Mouse (Mus musculus) frontal cortex, postnatal 25 days (tissue): ENCODE results near the gene Strada.

Experiments
- DNase-seq, 2 experiments: peaks; one replicate each; pipeline ENCODE4 v3.0.0; 2022; ENCODE audit warnings: low spot score in 2 of 2

Strada gene

DNA sequence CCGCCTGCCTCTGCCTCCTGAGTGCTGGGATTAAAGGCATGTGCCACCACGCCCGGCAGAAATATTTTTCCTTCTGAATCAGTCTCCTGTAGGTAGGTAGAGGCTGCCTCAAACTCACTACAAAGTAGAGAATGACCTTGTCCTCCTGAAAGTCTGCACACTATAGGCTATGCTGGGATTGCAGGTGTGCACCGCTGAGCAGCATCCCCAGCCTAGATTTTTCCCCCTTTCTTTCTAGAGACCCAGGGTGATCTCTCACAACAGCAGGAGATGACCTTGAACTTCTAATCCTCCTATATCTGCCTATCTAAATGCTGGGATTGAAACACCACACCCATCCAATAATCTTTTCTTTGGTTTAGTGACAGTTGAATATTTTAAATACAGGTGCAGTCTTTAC is 14.6 kb downstream of the Strada start:
- no peak for DNase-seq

DNA sequence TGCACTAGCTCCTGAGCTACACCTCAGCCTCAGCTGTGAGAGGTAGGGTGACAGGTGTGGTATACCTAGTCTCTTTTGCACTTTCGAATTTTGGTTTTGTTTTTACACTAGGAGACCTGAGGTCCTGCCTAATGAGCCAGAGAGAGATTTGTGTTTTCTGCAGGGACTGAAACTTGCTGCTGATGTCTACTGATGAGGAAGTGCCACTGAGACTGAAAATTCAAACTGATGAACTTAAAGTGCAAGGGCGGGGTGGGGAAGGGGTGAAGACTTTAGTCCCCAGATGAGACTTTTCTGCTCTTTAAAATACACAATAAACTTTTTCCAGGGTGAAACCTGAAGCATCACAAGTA is 21.5 kb downstream of the Strada start:
- DNase-seq, result no peak

DNA sequence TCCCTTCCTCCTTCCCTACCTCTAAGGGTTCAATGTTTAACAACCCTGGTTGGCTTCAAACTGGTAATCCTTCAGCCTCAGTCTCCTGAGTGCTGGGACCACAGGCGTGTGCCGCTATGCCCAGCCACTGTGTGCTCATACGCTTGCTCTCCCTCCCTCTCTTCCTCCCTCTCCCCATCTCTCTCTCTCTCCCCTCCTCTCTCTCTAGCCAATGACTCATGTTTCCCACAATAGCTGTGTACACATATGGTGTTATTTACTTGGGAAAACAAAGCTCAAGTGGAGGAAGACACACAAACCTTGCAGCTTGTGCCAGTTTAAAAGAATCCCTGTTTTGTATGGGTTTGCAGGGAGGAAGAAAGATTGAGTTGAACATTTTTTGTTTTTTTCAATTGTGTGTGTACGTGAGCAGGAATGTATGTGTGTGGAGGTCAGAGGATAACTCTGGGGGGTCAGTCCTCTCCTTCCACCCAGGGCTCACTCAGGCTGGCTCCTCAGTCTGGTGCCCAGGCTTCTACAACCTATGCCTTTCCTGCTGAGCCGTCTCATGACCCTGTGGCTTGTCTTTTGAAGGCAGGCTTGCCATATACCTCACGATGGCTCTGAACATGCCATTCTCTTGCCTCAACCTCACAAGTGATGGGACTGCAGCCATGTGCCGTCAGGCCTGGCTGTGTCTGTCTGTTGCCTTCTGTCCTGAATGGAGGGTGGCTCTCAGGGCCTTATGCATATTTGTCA is 22.1 kb downstream of the Strada start:
- DNase-seq, result no peak

DNA sequence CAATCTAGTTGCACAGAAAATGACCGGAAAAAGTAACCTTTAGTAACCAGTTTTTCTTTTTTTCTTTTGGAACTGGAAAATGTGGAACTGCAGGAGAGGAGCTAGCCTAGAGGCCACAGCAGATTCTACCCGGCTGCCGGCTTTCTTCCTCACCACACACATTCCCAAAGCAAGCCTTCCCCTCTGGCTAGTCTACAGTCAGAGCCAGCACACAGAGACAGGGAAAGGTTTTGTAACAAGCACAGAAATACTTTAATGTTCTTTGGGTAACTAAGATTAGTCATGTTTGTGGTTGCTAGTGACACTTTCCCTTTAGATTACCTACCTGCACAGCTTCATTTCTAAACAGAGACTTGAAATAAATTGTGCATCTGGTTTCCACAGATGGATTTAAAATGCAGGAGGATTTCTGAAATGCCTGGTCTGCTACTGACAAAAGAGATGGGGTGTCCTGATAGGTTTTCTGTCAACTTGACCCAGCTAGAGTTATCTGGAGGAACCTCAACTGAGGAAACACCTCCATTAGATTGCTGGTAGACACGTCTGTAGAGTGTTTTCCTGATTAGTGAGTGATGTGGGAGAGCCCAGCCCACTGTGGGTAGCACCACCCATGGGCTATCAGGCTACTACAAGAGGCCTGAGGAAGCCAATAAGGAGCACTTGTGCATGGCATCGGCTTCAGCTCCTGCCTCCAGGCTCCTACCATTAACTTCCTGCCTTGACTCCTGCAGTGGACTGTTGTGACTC is 23.8 kb downstream of the Strada start:
- no peak for DNase-seq

DNA sequence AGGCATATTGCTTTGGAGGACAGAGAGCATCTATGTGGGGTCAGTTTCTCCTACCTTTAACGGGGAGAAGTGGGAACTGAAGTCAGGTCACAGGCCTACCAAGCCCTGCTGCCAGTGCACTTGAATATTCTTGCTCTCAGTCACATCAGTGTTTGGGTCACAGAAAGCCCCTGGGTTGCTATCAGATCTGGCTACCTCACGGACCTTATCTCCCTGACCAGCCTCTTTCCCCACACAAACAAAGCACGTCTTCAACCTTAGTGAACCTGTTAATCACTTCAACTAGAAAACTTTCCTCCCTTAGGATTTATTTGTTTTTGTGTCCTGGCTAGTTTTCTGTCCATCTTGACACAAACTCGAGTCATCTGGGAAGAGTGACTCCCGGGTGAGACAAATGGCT is 25.6 kb downstream of the Strada start:
- no peak for DNase-seq

DNA sequence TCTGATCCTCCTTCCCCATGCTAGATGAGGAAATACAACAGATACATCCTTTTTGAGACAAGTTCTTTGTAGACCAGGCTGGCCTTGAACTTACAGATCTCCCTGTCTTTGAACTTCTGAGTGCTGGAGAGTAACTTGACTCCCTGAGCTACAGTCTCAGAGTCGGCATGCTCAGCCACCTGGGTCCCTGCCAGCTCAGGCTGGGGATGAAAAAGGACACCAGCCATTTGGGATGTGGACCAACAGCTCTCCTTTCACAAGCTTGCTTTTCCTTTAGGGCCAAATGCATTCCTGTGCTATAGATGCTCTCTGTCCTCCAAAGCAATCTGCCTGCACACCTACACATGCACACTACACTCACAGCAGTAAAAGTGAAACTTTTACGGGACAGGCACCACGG is 26.9 kb downstream of the Strada start:
- no peak for DNase-seq

DNA sequence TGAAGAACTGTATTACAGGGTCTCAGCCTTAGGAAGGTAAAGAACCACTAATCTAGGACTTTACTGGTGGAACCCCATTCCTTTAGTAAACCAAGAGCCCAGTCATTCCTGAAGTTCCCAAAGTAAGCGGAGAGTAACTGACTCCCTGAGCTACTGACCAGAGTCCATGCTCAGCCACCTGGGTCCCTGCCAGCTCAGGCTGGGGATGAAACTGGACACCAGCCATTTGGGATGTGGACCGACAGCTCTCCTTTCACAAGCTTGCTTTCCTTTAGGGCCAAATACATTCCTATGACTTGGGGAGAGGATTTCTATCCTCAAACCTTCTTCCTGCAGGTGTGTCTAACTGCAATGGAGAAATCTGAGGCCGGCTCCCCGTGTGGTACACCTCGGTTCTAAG is 27.6 kb downstream of the Strada start:
- no peak for DNase-seq

DNA sequence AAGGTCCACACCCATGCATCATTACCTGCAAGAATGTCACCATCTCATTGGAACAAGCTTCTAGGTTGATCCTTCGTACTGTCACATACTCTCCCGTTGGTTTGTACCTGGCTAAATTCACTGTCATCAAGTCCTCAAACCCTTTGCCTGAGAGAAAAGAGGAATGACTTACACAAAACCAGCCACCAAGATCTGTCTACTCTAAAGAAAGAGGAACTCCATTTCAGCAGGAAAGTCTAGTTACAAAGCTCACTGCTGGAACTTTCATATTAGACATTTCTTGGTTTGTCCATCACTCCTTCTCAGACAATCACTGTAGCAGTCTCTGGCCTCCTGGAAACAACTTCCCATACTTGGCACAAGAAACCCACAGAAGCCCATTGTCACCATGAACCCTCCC is 28.7 kb downstream of the Strada start:
- DNase-seq, result no peak

DNA sequence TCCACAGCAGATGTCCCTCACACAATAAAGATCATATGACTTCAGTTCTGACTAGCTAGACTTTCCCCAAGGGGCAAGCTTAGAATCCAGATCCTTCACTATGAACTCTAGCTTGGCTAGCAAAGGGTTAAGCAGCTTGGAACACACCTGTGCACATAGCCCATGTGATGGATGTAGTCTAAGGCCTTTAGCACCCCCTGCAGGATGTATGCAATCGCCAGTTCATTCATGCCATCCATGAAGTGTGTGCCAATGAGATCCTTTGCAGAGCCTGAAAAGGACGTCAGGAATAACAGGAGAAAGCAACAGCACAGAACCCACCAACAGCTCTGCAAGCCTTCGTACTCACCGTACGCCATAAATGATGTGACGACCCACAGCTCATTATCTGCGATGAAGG is 31.2 kb downstream of the Strada start:
- no peak for DNase-seq

DNA sequence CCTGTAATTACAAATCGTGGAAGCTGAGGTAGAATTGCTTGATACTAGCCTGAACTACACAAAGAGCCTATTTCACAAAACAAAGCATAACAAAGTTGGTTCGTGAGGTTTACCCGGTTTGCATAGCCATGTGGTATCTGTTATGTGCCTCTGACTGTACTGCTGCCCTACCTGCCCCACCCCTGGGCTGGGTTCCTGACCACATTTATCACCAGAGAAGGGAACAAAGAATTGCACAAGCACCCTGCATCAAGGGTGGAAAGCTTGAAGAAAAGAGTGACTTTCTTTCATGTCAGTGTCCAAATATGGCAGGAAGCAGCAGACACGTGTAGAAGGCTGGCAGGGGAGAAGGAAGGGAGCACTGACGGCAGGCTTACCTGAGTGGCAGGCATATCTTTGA is 34.5 kb downstream of the Strada start:
- no peak for DNase-seq

DNA sequence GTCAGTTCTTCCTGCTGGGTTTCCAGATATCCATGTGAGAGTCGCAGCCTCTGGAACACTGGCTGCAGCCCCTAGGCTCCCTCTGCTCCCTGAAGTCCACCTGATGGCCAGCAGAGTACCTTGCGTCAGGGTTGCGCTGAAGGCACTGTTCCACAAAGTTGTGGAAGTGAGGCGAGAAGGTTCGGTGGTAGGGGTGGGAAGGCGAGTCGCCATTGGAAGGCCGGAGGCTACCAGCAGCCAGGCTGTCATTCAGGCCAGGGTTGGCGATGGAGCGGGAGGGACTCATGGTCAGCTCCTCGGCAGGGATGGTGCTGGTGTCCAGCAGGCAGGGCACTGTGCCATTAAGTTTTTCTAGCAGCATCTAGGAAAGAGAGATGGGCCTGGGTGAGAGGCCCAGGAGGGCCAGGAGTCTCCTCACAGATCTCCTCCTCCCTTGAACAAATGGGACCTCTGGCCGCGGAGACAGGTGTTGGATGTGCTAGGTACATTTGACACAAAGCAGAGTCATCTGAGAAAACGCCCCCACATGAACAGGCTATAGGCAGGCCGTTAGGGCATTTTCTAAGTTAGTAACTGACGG is 37.3 kb downstream of the Strada start:
- DNase-seq, result no peak

DNA sequence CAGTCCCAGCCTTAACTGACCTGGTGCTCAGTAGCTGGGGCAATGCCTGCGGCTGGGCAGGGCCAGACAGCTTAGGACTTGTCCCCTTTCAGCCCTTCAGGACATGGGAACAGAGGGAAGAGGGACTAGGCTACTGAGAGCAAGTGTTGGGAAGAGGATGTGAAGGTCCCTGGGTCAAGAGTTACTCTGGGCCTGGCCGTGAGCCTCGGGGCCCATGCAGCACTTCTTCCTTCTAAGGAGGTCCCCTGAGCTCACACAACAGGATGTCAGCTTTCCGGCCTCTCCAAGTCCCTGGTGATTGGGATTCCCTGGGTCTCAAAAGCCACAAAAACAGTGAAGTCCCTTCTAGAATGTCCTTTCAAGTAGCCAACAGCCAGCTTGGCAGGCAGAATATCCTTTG is 38.4 kb downstream of the Strada start:
- DNase-seq, result no peak

DNA sequence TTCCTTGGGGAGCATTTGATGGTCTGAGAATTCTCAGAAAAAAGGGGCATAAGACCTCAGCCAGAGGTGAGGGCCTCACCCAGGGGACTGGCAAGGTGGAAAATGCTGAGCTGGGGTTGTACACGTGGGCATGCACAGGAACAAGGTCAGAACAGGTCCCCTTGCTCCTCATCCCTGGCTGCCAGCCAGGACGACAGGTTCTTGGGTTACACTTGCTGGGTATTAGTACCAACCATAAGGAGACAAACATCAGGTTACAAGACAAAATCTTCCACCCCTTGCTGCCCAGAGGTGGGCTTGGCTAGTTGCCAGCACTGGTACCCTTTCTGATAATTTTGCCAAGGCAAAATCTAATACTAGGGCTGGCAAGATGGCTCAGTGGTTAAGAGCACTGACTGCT is 39.7 kb downstream of the Strada start:
- no peak for DNase-seq

DNA sequence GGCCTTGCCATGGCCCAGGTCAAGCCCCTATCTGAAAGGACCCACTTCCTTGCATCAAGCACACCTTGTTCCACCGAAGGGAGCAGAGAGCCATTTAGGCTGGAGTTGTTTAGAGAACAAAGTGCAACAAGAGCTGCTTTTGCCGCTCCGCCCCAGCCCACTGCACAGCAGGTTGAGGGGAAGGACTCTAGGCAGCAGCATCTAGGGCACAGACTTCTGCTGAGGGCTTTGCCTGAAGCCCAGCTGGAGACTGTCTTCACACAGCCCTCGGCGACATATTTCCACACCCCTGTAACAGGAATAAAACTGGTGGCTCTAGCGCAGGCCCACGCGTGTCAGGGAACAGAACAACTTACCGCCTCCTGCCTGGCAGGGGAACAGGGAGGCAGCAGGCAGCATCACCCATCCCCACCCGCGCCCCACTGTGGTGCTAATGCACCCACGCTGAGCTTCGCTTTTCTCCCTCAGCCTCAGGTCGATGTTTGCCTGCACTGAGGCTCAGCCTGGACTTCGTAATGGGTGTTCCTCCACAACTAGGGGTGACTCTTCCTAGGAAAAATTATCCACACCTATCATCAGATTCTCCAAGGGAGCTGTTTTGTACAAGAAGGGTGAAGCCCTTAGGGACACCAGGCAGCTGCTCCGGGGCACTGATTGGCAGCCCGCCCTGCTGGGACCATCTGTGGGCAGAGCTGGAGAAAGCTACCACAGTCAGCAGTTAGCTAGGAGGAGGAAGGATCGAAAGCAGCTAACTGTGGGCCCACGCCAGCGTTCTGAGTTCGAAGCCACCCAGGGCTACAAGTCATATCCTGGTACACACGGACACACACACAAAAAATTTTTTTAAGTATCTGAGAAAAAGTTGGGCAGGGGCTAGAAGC is 40.9 kb downstream of the Strada start, which contains the start of the genes Gm10840 and Limd2:
Gene Gm10840 (plus strand): TSS at position 10 of the 881 bp plus-strand sequence.
Gene Limd2 (minus strand): TSS at position 20 of the 881 bp plus-strand sequence.
- DNase-seq, result peak; percentile 74 to 77

DNA sequence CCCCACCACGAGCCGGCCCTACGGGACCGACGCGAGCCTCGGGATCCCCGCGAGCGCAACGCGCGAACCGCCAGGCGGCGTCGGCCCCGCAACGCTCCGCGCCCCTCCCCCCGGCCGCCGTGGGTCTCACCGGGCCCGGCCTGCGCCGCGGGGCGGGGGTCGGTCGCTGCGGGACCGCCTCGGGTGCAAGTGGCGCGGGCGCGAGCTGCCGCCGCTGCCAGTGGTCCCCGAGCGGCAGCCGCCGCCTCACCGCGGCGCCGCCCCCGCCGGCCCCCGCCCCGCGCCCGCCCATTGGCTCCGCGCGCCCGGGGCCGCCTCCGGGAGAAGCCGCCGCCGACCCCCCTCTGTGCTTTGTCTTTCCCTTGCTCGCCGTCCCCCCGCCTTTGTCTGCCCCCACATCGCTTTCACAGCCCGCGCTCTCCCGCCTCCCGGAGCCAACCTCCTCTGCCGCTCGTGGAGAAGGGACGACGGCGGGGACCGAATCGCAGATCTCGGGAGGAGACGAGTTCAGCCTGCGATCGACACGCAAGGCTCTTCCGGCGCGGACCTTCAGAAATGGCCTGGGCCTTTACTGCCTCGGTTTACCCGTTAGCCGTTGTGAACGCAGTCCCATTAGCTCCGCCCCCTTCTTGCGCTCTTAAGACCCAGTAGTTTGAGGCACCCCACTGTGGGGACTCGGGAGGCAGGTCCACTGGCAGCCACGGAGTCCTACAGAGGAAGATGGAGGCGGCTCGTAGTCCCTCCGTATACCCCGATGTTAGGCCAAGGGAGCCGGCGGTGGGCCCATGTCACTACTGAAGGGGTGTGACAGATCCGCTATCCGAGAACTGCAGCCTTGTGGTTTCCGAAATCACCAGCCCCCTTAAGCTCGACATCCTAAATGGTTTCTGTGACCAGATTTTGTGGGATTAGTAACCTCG is 41.8 kb downstream of the Strada start:
- DNase-seq, result peak; percentile 62 to 74

DNA sequence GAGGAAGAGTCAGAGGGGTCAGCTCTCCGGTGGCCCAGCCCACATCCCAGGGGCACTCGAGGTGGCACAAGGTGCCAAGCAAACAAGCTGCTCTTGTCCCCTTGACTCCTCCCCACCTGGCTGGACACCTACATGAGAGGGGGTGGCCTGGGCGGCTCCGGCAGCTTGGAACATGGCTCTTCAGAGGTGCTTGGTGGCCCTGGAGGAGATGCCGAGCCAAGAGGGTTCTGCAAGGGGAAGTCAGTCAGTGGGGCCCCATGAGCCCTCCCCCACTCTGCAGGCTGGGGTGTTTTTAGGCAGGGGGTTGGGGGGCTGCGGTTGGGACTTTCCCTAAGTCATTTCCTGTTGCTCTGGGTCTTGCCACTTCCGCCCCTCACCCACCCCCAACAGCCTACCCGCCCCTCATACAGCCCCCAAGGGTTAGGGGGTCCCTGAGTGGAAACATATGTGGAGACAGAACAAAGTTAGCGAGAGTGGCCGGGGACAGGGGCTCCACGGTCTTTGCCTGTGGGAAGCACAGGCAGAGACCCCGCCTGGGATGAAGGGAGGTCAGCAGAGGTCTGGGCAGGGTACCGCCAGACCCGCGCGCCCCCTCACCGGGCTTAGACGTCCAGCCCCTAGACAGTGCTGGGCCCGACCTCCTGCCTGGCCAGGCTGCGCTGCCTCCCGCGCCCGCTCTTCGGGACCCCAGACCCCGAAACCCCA is 42.6 kb downstream of the Strada start:
- no peak for DNase-seq

DNA sequence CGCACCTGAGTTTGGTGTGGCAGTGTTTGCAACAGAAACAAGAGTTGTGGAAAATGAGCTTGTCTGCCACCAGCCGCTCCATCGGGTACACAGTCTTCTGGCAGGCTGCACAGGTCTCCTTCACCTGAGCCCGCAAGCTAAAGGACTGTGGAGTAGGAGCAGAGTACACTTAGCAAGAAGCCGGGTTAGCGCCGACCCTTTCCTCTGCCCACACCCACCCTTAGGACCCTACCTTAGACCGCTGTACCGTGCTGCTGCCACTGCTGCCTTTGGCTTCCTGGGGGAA is 43.1 kb downstream of the Strada start:
- DNase-seq, result no peak

DNA sequence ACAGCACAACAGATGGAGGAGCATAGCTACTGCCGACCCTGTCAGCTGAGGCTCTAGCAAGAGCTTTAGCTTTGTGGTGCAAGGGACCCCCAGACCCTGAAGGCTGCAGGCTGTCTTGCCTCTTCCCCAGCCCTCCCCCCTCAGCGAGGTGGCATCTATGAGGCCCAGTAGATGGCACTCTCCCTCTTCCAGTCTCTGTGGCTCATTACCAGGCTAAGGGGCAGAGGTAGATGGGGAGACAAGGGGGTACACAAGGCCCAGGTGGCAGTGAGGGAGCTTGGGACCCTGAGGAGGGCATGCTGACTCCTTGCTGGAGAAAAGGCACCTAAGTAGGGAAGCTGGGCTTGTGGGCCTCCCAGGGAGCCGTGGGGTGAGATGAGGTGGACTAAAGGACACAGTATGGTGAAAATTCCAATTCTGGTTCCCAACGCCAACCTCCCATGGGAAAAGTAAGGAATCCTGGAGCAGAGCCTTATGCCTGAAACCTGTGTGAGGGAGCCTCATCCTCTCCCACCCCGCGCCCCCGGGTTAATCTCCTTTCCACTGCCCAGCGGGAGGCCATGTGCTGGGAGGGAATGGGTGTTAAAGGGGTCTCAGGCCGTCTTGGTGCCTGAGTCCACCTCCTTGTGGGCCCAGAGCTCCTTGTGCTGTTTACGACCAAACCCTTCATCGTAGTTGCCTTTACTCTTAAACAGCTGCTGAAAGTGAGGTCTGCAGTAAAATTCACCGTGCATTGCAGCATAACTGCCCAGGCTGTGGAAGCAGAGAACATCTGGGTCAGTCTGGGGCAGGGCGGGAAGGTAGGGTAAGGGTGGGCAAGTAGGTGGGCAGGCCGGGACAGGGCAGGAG is 43.7 kb downstream of the Strada start:
- DNase-seq, result no peak

DNA sequence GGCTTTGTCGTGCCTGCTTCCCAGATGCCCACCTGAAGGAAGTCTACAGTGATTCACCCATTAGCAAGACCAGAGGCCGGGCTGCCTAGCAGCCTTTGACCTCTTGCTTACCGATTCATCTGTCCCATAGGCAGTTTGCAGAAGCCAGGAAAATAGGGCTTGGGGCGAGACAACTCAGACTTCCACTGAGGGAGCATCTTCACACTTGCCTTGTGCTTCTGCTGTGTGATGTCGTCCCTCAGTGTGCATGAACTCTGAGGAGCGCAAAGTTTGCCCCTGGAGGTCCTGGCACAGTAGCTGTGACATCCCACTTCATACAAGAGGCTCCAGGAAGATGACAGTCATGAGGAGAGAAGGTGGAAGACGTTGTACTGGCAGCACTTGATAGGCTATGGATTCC is 44.8 kb downstream of the Strada start:
- DNase-seq, result no peak

DNA sequence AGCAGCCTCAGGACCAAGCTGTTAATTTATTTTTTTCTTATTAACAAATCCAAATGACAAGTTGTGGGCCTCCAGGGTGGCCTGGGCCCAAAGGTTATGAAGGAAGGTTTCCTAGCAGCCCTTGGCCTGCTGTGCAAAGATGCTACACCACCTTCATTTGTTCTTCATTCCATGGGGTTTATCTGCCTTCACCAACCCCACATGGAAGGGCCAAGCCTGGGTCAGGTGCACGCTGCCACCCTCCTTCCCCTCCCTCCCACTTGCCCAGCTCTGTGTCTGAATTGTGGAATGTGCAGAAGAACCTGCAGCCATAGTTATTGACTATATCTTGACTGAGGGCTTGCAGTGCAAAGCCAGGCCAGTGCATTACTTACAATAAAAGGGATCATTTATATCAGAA is 45.7 kb downstream of the Strada start:
- DNase-seq, result no peak
